Mouse (Mus musculus) heart, adult 8-10 months (tissue): ENCODE data around the gene Ttll11. TPM values are rescaled to one million over a fixed set of nuclear protein-coding genes. Genes with fewer than 3 reads are reported as not detected.

Experiments
- DNase-seq: peaks from one replicate; pipeline ENCODE4 v3.0.0; 2022; ENCODE audit warnings: low spot score
- total RNA-seq, 4 experiments: library from RNA; stranded (reverse); gene quantifications; 2 replicates each; pipeline ENCODE4 v1.2.4; 2022

Ttll11 gene
- total RNA-seq = 1 to 10 TPM; 1.5 to 2.7 (median 1.8) TPM

- DNase-seq = peak; percentile 93
Measured at GRCm38 (mm10) chr2:35979644-35980021, at the start of gene Ttll11. TSS of gene Ttll11 (minus strand) at chr2:35979913.

DNA sequence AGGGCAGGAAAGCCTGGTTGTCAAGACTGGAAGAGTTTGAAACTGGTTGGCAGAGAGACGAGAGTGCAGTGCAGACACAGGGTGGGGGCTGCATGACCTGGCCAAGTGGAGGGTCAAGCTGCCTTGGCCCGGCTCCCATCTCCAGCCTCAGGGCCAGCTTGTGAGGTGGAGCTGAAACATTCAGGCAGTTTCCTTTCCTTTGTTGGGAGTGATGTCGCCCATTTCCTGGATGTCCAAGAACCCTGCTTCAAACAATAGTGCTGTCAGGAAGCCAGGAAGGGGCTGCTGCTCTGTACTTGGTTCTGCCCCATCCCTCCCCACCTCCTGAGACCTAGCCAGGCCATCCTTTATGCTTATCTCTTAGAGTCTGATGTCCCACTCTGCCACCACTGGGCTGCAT is 43.6 kb upstream of the Ttll11 start:
- peak; percentile 72 for DNase-seq

DNA sequence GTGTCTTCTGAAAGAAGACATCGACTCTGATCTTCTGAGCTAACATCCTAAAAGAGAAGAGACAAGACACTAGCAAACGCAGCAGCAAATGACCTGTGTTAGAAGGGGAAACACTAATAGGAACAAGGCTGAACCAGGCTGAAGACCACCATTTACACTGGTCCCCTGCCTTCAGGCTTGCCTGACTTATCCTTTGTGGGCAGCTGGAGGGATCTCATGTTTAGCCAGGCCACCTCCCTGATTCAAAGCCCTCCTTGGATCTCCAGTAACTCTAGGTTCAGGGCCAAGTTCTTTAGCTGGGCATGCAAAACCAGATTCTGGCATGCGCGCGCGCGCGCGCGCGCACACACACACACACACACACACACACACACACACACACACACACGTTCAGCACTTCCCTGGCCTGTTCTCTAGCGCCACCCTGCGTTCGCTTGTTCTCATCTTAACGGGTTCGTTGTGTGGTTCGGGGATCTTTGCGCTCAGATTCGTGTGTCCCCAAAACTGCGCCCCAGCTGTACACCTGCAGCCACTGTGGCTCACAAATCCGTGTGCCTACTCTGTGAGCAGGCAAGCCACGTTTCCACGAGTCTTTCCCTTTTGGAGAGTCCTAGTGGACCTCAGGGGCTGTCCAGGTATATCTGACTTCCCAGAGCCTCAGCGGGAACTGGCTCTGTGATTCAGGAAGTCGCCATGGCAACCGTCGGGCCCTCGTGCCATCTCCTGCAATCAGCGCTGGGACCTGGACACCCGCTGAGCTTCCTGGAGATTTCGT is 41.9 kb upstream of the Ttll11 start:
- peak; percentile 47 for DNase-seq

DNA sequence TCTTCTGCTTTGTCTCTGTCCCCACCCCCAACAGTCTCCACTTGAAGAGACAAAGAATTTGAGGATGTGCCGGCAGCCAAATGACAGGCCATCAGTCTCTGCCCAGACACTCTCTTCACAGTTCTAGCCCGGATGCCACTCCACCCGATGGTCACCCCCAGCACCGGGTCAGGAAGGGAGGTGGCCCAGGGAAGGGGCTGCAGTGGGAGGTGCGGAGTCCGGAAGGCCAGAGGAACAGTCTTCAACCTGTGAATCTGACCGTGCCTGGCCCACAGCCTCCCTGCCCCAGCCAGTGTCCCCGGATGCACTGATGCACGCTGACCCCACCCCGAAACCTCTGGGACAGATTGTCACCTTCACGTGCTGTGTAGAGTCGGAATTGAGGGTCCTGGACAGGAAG is 33.3 kb upstream of the Ttll11 start:
- peak; percentile 49 for DNase-seq

DNA sequence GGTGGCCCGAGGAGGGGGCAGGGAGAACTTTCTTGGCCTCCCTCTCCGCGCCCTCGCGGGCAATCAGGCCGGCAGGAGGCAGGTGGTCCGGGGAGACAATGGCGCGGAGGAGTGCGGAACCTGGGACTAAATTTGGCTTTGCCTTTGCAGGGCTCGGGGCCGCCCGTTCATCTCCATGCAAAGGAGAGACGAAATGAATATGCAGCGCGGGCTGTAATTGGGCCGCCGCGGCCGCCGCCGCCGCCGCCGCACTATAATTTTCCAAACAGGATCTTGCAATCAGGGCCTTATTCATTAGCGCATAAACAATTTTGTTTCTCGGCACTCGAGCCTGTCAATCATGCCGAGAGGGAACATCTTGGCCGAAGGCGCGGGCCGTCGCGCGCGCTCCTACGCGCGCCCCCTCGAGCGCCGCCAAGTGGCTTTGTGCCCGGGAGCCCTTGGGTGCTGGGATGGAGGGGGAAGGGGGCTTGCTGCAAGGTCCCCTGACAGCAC is 31.7 kb upstream of the Ttll11 start:
- no peak for DNase-seq

- no peak for DNase-seq
Measured at GRCm38 (mm10) chr2:36010579-36010978, 30.9 kb upstream of the Ttll11 start.

GRCm38 (mm10) chr2:36009386-36009785 is 29.7 kb upstream of the Ttll11 start:
- peak; percentile 63 for DNase-seq

GRCm38 (mm10) chr2:36008071-36008470 is 28.4 kb upstream of the Ttll11 start:
- DNase-seq = peak; percentile 50

DNA sequence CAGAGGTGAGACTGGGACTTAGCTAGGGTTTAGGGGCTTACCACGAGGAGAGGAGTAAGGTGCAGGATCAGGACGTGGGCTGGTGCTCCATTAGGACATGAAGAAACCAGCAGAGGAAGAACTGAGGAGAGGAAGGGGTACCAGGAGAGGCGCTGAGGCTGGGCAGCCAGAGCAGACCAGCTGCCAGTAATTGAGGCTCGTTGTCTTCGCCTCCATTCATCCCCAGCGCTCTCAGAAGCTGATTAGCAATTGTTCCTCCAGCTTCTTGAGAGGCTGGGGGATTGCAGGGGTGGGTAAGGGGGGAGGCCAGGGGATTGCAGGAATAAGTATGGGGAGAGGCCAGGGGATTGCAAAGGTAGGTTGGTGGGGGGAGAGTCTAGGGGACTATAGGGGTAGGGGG is 22.5 kb upstream of the Ttll11 start:
- DNase-seq = no peak

DNA sequence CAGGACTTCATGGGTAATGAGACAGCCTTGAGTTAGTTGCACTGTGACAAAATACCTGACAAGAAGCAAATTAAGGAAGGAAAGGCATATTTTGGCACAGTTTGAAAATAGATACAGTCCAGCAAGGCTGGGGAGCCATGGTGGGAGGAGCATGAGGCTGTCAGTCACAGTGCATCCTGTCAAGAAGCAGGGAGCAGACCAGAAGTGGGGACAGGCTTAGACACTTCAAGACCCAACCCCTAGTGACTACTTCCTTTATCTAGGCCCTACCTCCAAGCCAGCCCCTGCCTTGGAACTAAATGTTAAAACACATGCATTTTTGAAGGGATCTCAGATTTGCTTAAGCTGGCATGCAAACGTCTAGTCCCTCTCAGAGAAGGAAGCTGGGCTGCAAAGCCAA is 20.7 kb upstream of the Ttll11 start:
- DNase-seq = no peak

GRCm38 (mm10) chr2:35999212-35999611 is 19.5 kb upstream of the Ttll11 start:
- no peak for DNase-seq

DNA sequence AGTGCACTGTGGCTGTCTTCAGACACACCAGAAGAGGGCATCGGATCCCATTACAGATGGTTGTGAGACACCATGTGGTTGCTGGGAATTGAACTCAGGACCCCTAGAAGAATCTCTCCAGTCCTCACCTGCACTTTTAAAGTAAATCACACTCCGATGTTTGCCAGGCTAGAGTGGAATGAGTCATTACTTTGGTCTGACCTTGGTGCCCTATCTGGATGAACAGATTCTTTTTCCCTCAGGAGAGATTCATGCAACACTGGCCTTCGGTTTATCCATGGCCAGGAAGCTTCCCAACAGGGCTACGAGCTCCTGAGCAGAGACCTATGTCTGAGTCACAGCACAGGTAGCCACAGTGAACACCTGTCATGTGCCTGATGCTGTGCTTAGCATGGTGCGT is 18.7 kb upstream of the Ttll11 start:
- no peak for DNase-seq

DNA sequence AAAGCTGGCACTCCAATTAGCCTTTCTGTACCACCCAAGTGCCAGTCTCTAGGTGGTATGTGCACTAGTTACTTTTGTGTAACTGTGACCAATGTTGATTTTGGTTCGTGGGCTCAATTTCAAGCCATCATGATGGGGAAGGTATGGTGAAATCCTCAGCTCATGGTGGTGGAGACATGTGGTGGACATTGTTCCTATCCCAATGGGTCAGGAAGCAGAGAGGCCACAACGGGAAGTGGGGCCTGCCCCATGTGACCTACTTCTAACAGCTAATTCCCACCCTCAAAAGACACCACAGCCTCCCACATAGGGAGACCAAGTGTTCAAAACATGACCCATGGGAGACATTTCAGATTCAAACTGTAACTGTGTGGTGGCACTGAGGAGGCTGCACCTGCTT is 17.0 kb upstream of the Ttll11 start:
- DNase-seq = no peak

GRCm38 (mm10) chr2:35994303-35994702 is 14.6 kb upstream of the Ttll11 start:
- DNase-seq = peak; percentile 54

DNA sequence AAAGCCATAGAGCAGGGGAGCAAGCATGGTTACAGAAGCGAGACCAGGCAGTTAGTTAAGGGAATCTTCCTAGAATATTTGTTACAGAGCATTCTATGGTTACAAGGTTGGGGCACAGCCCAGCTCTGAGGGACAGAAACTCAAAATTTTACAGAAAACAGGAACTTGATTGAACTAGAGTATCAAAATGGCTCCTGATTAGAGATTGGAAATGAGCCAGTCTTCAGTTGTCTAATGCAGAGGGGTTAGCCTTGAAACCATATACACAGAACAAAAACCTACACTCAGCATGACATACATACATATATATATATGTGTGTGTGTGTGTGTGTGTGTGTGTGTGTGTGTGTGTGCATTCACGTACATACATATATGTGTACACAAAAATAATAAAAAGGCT is 13.8 kb upstream of the Ttll11 start:
- no peak for DNase-seq

DNA sequence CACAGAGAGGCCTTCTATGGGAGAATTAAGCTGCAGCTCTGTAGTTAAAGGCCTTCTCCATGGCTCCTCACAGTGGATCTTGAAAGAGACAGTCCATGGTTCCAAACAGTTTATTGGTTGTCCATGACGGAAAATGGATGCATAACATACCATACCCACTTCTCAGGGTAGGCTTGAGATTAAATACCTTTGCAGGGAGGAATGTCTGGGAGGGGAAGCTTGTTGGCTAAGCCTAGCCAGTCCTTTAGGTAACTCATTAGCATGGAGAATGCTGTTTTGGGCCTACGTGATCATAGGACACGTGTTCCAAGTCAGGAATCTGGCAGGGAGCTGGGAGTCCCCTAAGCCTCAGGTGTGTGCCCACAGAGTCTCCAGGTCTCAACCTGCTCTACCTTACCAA is 12.5 kb upstream of the Ttll11 start:
- DNase-seq = no peak

GRCm38 (mm10) chr2:35983869-35984268 is 4.2 kb upstream of the Ttll11 start:
- peak; percentile 62 for DNase-seq

- DNase-seq = no peak
Measured at GRCm38 (mm10) chr2:35981872-35982271, 2.2 kb upstream of the Ttll11 start.

- DNase-seq = peak; percentile 18
Measured at GRCm38 (mm10) chr2:35978941-35979643, 621 bp downstream of the Ttll11 start.

GRCm38 (mm10) chr2:35978276-35978933 is 1.3 kb downstream of the Ttll11 start:
- no peak for DNase-seq

GRCm38 (mm10) chr2:35977749-35978148 is 2.0 kb downstream of the Ttll11 start:
- DNase-seq = no peak

DNA sequence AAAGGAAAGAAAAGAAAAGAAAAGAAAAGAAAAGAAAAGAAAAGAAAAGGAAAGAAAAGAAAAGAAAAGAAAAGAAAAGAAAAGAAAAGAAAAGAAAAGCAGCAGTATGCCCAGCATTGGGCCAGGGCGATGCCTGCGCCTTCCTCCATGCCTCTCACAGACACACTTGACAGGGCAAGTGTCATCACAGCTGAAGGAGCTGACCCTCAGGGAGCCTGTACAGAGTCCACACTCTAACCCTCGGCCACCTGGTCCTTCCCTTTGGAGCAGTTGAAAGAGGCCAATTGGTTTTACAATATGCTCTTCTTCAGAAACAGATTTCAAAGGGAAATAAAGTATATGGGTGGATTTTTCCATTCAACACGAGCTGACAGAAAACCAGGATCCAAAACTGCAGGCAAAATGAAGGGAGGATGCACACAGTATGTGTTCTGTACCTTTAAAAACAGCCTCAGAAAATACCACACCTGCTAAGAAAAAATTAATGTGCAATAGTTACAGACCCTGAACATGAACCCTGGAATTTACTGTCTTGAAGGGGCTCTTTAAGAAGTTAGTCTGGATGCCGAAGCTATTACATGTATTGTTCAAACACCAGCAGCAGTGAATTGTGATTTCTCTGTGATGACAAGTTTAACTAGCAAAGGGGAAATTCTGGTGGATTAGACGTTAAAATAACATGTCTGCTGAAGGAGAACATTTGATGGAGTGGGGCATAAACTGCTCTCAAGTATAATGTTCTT is 7.3 kb downstream of the Ttll11 start:
- DNase-seq = no peak
